In genomic region chr8:128024774-128025222, GRCm38 (mm10) we compare ENCODE assay signal across 8 mouse cellular contexts.
A peak's percentile ranks its signal among the peaks of the same experiment; 100 is the strongest.
DNase-seq lines count a peak whose midpoint lies in the region; ATAC-seq and TF ChIP-seq lines count a peak whose summit lies in the region.

No protein-coding gene starts in this region.

- peak overlapping the region; percentile 88 for H3K27ac ChIP-seq in heart, postnatal 0 days (ENCODE audit: low read depth)
- H3K27ac ChIP-seq in neural tube, embryonic 13.5 days (replicated peaks) = peak overlapping the region; percentile 70

- WGBS in heart, postnatal 0 days = no CpG with 5 or more reads among the region's 2 CpGs
- 0% methylated on average over 1 of the region's 2 CpGs for WGBS in large intestine, adult 2 months
- WGBS in neural tube, embryonic 13.5 days = 20% methylated on average over 1 of the region's 2 CpGs

- peak; percentile 74 for DNase-seq in 3T3-L1 (ENCODE audit: low read depth, low spot score)
- DNase-seq in adrenal gland, postnatal 36 days = peak; percentile 4 to 61
- DNase-seq in heart, postnatal 0 days (ENCODE audit: low spot score) = peak; percentile 65
- peak; percentile 36 for DNase-seq in large intestine, adult 2 months (ENCODE audit: low read depth, low spot score)
- DNase-seq in thymus, postnatal 4 days = no peak
- DNase-seq in spleen, postnatal 14 days (ENCODE audit: low spot score in 2 of 2) = no peak
- DNase-seq in urinary bladder, adult 18-20 months (ENCODE audit: low spot score in 2 of 2) = no peak

- H3K4me2 ChIP-seq in heart, postnatal 0 days (ENCODE audit: low read depth, low read length) = no peak overlapping the region
- H3K4me2 ChIP-seq in neural tube, embryonic 13.5 days = no peak overlapping the region

- H3K36me3 ChIP-seq in heart, postnatal 0 days (replicated peaks; ENCODE audit: control insufficient read depth, insufficient read depth, low read length) = no peaks in the 10 kb centered on the region
- no peaks in the 10 kb centered on the region for H3K36me3 ChIP-seq in neural tube, embryonic 13.5 days

- no peaks in the 10 kb centered on the region for H3K9me3 ChIP-seq in heart, postnatal 0 days (replicated peaks; ENCODE audit: control insufficient read depth, low read length)
- H3K9me3 ChIP-seq in neural tube, embryonic 13.5 days = no peaks in the 10 kb centered on the region

- ATAC-seq in heart, postnatal 0 days (ENCODE audit: insufficient read depth, low read depth) = peak; percentile 76
- ATAC-seq in neural tube, embryonic 13.5 days (ENCODE audit: low read depth) = peak; percentile 65

- no peaks in the 10 kb centered on the region for H3K27me3 ChIP-seq in heart, postnatal 0 days (ENCODE audit: control insufficient read depth, insufficient read depth, low read length)
- H3K27me3 ChIP-seq in neural tube, embryonic 13.5 days = no peaks in the 10 kb centered on the region

- TF ChIP-seq CTCF in heart, postnatal 0 days (IDR thresholded peaks at IDR 0.05; ENCODE audit: low read depth) = no peak

- TF ChIP-seq EP300 in heart, postnatal 0 days (IDR thresholded peaks at IDR 0.05; ENCODE audit: low read depth) = no peak

- peaks cover 16% of the 10 kb centered on the region for H3K4me1 ChIP-seq in heart, postnatal 0 days (ENCODE audit: control insufficient read depth, insufficient read depth)
- H3K4me1 ChIP-seq in neural tube, embryonic 13.5 days (replicated peaks) = peaks cover 17% of the 10 kb centered on the region

- H3K4me3 ChIP-seq in heart, postnatal 0 days (ENCODE audit: low read depth, low read length) = no peak overlapping the region
- H3K4me3 ChIP-seq in neural tube, embryonic 13.5 days = no peak overlapping the region

- H3K9ac ChIP-seq in heart, postnatal 0 days (replicated peaks; ENCODE audit: low read depth, low read length) = no peak overlapping the region
- H3K9ac ChIP-seq in neural tube, embryonic 13.5 days = no peak overlapping the region

Comparison
In these comparisons a context has a peak if more than half of its experiments do, and no peak if none do; other contexts are left out.
1. DNase-seq: peak in 3T3-L1 (single experiment), adrenal gland, postnatal 36 days (2 of 2), heart, postnatal 0 days (single experiment) and large intestine, adult 2 months (single experiment); none in thymus, postnatal 4 days (single experiment), spleen, postnatal 14 days (0 of 2) and urinary bladder, adult 18-20 months (0 of 2).